Mouse (Mus musculus) heart, embryonic 16.5 days (tissue): ENCODE results near the gene Slc25a42. TPM values are rescaled to one million over a fixed set of nuclear protein-coding genes. Genes with fewer than 3 reads are reported as not detected.
A peak's percentile ranks its signal among the peaks of the same experiment; 100 is the strongest.

ENCODE experiments used
- ATAC-seq: fragments of 200-750 bp; cut with Nextera tagmentation; replicated peaks from 2 replicates; pipeline ENCODE4 v1.8.0; 2017; ENCODE audit warnings: moderate number of reproducible peaks; ENCODE audit not compliant: insufficient read depth, low FRiP score; ENCODE audit errors: extremely low read depth
- H3K27ac ChIP-seq: fragments of 300-500 bp; sonication (generic); 2 replicates; pipeline ENCODE4 v1.5.1; 2014; ENCODE audit warnings: mild to moderate bottlenecking, low read length, control low read depth, moderate library complexity
- H3K27me3 ChIP-seq: fragments of 300-500 bp; sonication (generic); 2 replicates; pipeline ENCODE4 v1.6.1; 2014; ENCODE audit warnings: low read length, mixed read lengths; ENCODE audit not compliant: control insufficient read depth, insufficient read depth
- H3K36me3 ChIP-seq: fragments of 300-500 bp; sonication (generic); 2 replicates; pipeline ENCODE4 v1.6.1; 2014; ENCODE audit not compliant: control insufficient read depth, insufficient read depth
- H3K4me1 ChIP-seq: fragments of 300-500 bp; sonication (generic); 2 replicates; pipeline ENCODE4 v1.6.1; 2014; ENCODE audit warnings: low read length, mixed read lengths; ENCODE audit not compliant: control insufficient read depth, insufficient read depth
- H3K4me2 ChIP-seq: fragments of 300-500 bp; sonication (generic); 2 replicates; pipeline ENCODE4 v1.6.1; 2014; ENCODE audit warnings: low read depth, mild to moderate bottlenecking, control low read depth, low read length
- H3K4me3 ChIP-seq: fragments of 300-500 bp; sonication (generic); 2 replicates; pipeline ENCODE4 v1.5.1; 2014; ENCODE audit warnings: mild to moderate bottlenecking, control low read depth, low read length
- H3K9ac ChIP-seq: fragments of 300-500 bp; sonication (generic); 2 replicates; pipeline ENCODE4 v1.6.1; 2014; ENCODE audit warnings: low read length, control low read depth
- H3K9me3 ChIP-seq: fragments of 300-500 bp; sonication (generic); replicated peaks from 2 replicates; pipeline ENCODE4 v1.6.1; 2016; ENCODE audit warnings: low read length; ENCODE audit not compliant: control insufficient read depth
- WGBS: fragments of 180-500 bp; shearing (Covaris S2); extraction: QIAGEN DNeasy Blood & Tissue Kit; methylation state at CpG from one replicate; pipeline ENCODE4 v1.1.7; 2014; 5-methylcytosine and 5-hydroxymethylcytosine counted together
- polyA plus RNA-seq: library from polyadenylated mRNA; unstranded; fragments of >200 nt; fragmentation: Nextera tagmentation; extraction: Ambion mirVana; gene quantifications from 2 replicates; pipeline ENCODE4 v1.2.1, GENCODE M21; 2015

Slc25a42 gene
- polyA plus RNA-seq, 1 experiment from 2014 or later = 13.7 TPM

GRCm38 (mm10) chr8:70188707-70189106 lies 23.4 kb downstream of the Slc25a42 start:
- Histone ChIP-seq H3K9ac (no peak overlapping the region), H3K9me3 (no peaks in the 10 kb centered on the region), H3K27ac (no peak overlapping the region), H3K4me3 (no peak overlapping the region), H3K4me1 (no peaks in the 10 kb centered on the region), H3K4me2 (no peak overlapping the region), H3K36me3 (peaks cover 8% of the 10 kb centered on the region), H3K27me3 (no peaks in the 10 kb centered on the region)
- no peak for ATAC-seq
- 67% methylated on average over 7 of the region's 7 CpGs for WGBS

- no peak overlapping the region for H3K27ac ChIP-seq
- no peak for ATAC-seq
- 84% methylated on average over 4 of the region's 4 CpGs for WGBS
- no peaks in the 10 kb centered on the region for H3K27me3 ChIP-seq
- H3K4me3 ChIP-seq = no peak overlapping the region
- H3K9me3 ChIP-seq = no peaks in the 10 kb centered on the region
- H3K36me3 ChIP-seq = peaks cover 19% of the 10 kb centered on the region
- no peak overlapping the region for H3K4me2 ChIP-seq
- no peak overlapping the region for H3K9ac ChIP-seq
- H3K4me1 ChIP-seq = no peaks in the 10 kb centered on the region
These were observed 28.9 kb downstream of the Slc25a42 start for GRCm38 (mm10) chr8:70183194-70183593.

- 31% methylated on average over 2 of the region's 2 CpGs for WGBS
- Histone ChIP-seq H3K4me2 (no peak overlapping the region), H3K9ac (no peak overlapping the region), H3K9me3 (no peaks in the 10 kb centered on the region), H3K4me3 (no peak overlapping the region), H3K36me3 (peaks cover 16% of the 10 kb centered on the region), H3K27me3 (no peaks in the 10 kb centered on the region), H3K4me1 (no peaks in the 10 kb centered on the region), H3K27ac (no peak overlapping the region)
- ATAC-seq = no peak
These were observed 30.2 kb downstream of the Slc25a42 start for GRCm38 (mm10) chr8:70181903-70182252.

DNA sequence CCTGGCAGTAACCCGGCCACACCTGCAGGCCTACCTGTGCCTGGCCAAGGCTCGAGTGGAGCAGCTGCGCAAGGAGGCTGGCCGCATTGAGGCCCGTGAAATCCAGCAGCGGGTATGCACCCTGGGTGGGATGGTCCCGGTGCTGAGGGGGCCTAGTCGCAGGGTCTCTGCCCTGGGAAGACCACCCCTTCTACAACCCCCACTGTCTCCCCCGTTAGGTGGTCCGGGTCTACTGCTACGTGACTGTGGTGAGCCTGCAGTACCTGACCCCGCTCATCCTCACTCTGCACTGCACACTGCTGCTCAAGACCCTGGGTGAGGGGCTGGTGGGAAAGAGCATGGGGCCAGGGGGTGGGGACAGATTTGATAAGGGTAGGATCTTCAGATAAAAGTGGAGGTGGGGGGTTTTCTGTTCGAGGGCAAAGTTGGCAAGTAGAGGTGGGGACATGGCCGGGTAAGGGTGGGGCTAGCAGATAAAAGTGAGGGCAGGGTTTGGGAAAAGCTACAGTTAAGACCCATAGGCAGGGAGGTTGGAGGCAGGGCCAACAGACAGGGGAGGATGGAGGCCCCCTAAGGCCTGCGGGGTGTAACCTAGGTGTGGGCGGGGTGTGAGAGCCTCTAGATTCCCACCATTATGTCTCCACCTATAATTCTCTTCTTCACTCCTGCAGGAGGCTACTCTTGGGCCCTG lies 30.7 kb downstream of the Slc25a42 start:
- Histone ChIP-seq H3K4me1 (no peaks in the 10 kb centered on the region), H3K27me3 (no peaks in the 10 kb centered on the region), H3K27ac (no peak overlapping the region), H3K4me2 (no peak overlapping the region), H3K4me3 (no peak overlapping the region), H3K9ac (no peak overlapping the region), H3K36me3 (peaks cover 19% of the 10 kb centered on the region), H3K9me3 (no peaks in the 10 kb centered on the region)
- WGBS = 72% methylated on average over 16 of the region's 16 CpGs
- no peak for ATAC-seq

- Histone ChIP-seq H3K27me3 (no peaks in the 10 kb centered on the region), H3K36me3 (peaks cover 19% of the 10 kb centered on the region), H3K4me3 (no peak overlapping the region), H3K4me1 (peaks cover 6% of the 10 kb centered on the region), H3K4me2 (no peak overlapping the region), H3K9me3 (no peaks in the 10 kb centered on the region), H3K27ac (no peak overlapping the region), H3K9ac (no peak overlapping the region)
- ATAC-seq = no peak
- WGBS = 96% methylated on average over 4 of the region's 4 CpGs
These were observed 33.0 kb downstream of the Slc25a42 start for GRCm38 (mm10) chr8:70179082-70179481.

DNA sequence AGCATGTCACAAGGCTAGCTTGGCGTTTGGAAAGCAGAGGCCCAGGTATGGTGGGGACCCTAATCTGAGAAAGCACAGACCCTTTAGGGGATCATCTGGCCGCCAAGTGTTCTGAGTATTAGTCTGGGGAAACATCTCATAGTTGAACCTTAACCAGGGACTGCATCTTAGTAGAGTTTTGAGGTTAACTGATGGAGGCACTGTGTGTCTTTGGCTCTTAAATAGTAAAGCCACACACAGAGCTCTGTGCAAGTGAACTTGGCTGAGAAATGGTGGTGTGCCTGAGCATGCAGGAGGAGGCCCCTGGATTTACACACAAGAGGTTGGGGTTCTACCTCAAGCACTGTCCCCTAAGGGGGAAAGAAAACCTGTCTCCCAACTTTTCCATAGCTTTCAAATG lies 33.9 kb downstream of the Slc25a42 start:
- Histone ChIP-seq H3K4me3 (no peak overlapping the region), H3K9me3 (no peaks in the 10 kb centered on the region), H3K4me2 (no peak overlapping the region), H3K36me3 (peaks cover 19% of the 10 kb centered on the region), H3K9ac (no peak overlapping the region), H3K27me3 (no peaks in the 10 kb centered on the region), H3K4me1 (peaks cover 12% of the 10 kb centered on the region), H3K27ac (no peak overlapping the region)
- no peak for ATAC-seq
- WGBS = 86% methylated on average over 2 of the region's 2 CpGs

- Histone ChIP-seq H3K9me3 (no peaks in the 10 kb centered on the region), H3K4me1 (peaks cover 19% of the 10 kb centered on the region), H3K4me3 (peak overlapping the region; percentile 28), H3K27me3 (no peaks in the 10 kb centered on the region), H3K9ac (peak overlapping the region; percentile 57), H3K4me2 (peak overlapping the region; percentile 56), H3K27ac (peak overlapping the region; percentile 41), H3K36me3 (peaks cover 5% of the 10 kb centered on the region; the same call in 1 of the 2 replicates)
- ATAC-seq = peak; percentile 69
- 51% methylated on average over 7 of the region's 7 CpGs for WGBS
These were observed 38.0 kb downstream of the Slc25a42 start for GRCm38 (mm10) chr8:70174079-70174478.

- Histone ChIP-seq H3K27me3 (no peaks in the 10 kb centered on the region; the same call in 1 of the 2 replicates), H3K27ac (no peak overlapping the region), H3K4me1 (peaks cover 19% of the 10 kb centered on the region), H3K4me3 (peak overlapping the region; percentile 1; the same call in 1 of the 2 replicates), H3K4me2 (peak overlapping the region; percentile 77; the same call in 1 of the 2 replicates), H3K9ac (no peak overlapping the region), H3K36me3 (peaks cover 5% of the 10 kb centered on the region; the same call in 1 of the 2 replicates), H3K9me3 (no peaks in the 10 kb centered on the region)
- no peak for ATAC-seq
- WGBS = 77% methylated on average over 5 of the region's 5 CpGs
These were observed 38.8 kb downstream of the Slc25a42 start for GRCm38 (mm10) chr8:70173320-70173719.

- peaks cover 5% of the 10 kb centered on the region; the same call in 1 of the 2 replicates for H3K36me3 ChIP-seq
- ATAC-seq = peak; percentile 97
- peak within 1 kb of the TSS; percentile 77 for H3K9ac ChIP-seq
- peaks cover 19% of the 10 kb centered on the region for H3K4me1 ChIP-seq
- peak within 1 kb of the TSS; percentile 60 for H3K4me3 ChIP-seq
- no peaks in the 10 kb centered on the region for H3K9me3 ChIP-seq
- 3% methylated on average over 27 of the region's 27 CpGs for WGBS
- peak within 1 kb of the TSS; percentile 77 for H3K4me2 ChIP-seq
- peaks cover 2% of the 10 kb centered on the region; the same call in 1 of the 2 replicates for H3K27me3 ChIP-seq
- peak within 1 kb of the TSS; percentile 62 for H3K27ac ChIP-seq
These were observed 39.9 kb downstream of the Slc25a42 start, which contains the start of gene Tmem161a for GRCm38 (mm10) chr8:70172043-70172681. Gene Tmem161a, plus strand, starts transcription at chr8:70172356.
